Comparison of ENCODE assay signal across 13 mouse cellular contexts in the genomic region with DNA sequence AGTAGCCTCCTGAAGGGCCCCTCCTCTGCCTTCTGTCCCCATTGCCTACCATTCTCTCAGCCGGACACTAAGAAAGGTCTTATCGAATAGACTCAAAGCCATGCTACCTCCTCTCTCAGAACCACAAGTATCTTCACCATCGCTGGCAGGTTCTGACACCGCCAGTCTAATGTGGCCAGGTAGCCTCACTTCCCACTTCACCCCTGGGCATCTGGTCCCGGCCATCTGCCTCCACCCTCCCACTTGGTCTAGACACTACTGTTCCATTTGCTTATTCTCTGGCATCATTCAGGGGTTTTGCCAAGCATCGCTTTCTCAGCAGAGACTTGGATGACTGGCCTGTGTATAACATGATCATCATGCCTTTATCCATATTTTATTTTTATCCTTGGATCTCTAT.
"Had no signal": no experiment of that assay in that cellular context is flagged by ENCODE, and none has a peak within 500 bp of the region (broad histone marks: within the 10 kb centered on the region; RNA-seq: fewer than 3 reads in every experiment).

No protein-coding gene starts in this region.

- DNase-seq: kidney, adult 9 months; kidney, postnatal 14 days; kidney, postnatal 4 days; layer of hippocampus, adult 9-11 months; layer of hippocampus, postnatal 36 days; liver, postnatal 0 days; lung, embryonic 14.5 days; retina, postnatal 1 day; right cerebral cortex, postnatal 25 days; spleen, adult 18-20 months; thymus, postnatal 25 days had no signal

- ATAC-seq: liver, postnatal 0 days; lung, postnatal 0 days; midbrain, embryonic 15.5 days had no signal
